Mouse (Mus musculus) midbrain, embryonic 11.5 days (tissue): Measurements from ENCODE around the gene Dpysl4. TPM values are rescaled to one million over a fixed set of nuclear protein-coding genes. Genes with fewer than 3 reads are reported as not detected.

Source experiments
- ATAC-seq: fragments of 200-750 bp; cut with Nextera tagmentation; 2 replicates; pipeline ENCODE4 v1.8.0; 2017; ENCODE audit warnings: moderate TSS enrichment, moderate library complexity; ENCODE audit not compliant: low FRiP score
- DNase-seq: peaks from one replicate; pipeline ENCODE4 v3.0.0; 2015; ENCODE audit warnings: low spot score; ENCODE audit errors: missing footprints
- H3K27ac ChIP-seq: fragments of 300-500 bp; sonication (generic); 2 replicates; pipeline ENCODE4 v1.5.1; 2014; ENCODE audit warnings: low read depth, low read length
- H3K27me3 ChIP-seq: fragments of 300-500 bp; sonication (generic); 2 replicates; pipeline ENCODE4 v1.6.1; 2014; ENCODE audit warnings: mild to moderate bottlenecking, low read length, moderate library complexity, mixed read lengths; ENCODE audit not compliant: control insufficient read depth, insufficient read depth
- H3K36me3 ChIP-seq: fragments of 300-500 bp; sonication (generic); 2 replicates; pipeline ENCODE4 v1.6.1; 2014; ENCODE audit warnings: mild to moderate bottlenecking, low read length, moderate library complexity, mixed read lengths; ENCODE audit not compliant: control insufficient read depth, insufficient read depth
- H3K4me1 ChIP-seq: fragments of 300-500 bp; sonication (generic); 2 replicates; pipeline ENCODE4 v1.6.1; 2014; ENCODE audit warnings: low read length; ENCODE audit not compliant: control insufficient read depth, insufficient read depth
- H3K4me2 ChIP-seq: fragments of 300-500 bp; sonication (generic); 2 replicates; pipeline ENCODE4 v1.6.1; 2014; ENCODE audit warnings: mild to moderate bottlenecking, moderate library complexity
- H3K4me3 ChIP-seq: fragments of 300-500 bp; sonication (generic); 2 replicates; pipeline ENCODE4 v1.5.1; 2014; ENCODE audit warnings: low read depth, low read length
- H3K9ac ChIP-seq: fragments of 300-500 bp; sonication (generic); 2 replicates; pipeline ENCODE4 v1.6.1; 2014; ENCODE audit warnings: low read length
- H3K9me3 ChIP-seq: fragments of 300-500 bp; sonication (generic); 2 replicates; pipeline ENCODE4 v1.6.1; 2016; ENCODE audit warnings: low read length; ENCODE audit not compliant: control insufficient read depth
- WGBS: fragments of 180-500 bp; shearing (Covaris S2); extraction: QIAGEN DNeasy Blood & Tissue Kit; methylation state at CpG from one replicate; pipeline ENCODE4 v1.1.7; 2014; 5-methylcytosine and 5-hydroxymethylcytosine counted together
- polyA plus RNA-seq: library from polyadenylated mRNA; unstranded; fragments of >200 nt; fragmentation: Nextera tagmentation; extraction: Ambion mirVana; gene quantifications from 2 replicates; pipeline ENCODE4 v1.2.1, GENCODE M21; 2014

The Dpysl4 gene
- polyA plus RNA-seq, 1 experiment from 2014 or later = 179 TPM

GRCm38 (mm10) chr7:139081158-139081557, 4.6 kb upstream of the Dpysl4 start:
- no peak for ATAC-seq
- Histone ChIP-seq H3K9me3 (no peaks in the 10 kb centered on the region), H3K4me2 (no peak overlapping the region), H3K9ac (no peak overlapping the region), H3K36me3 (no peaks in the 10 kb centered on the region), H3K4me3 (no peak overlapping the region), H3K27ac (no peak overlapping the region), H3K4me1 (peaks cover 8% of the 10 kb centered on the region; the same call in 1 of the 2 replicates), H3K27me3 (no peaks in the 10 kb centered on the region; the same call in 1 of the 2 replicates)
- no peak for DNase-seq
- 80% methylated on average over 5 of the region's 5 CpGs for WGBS

- DNase-seq = no peak
- 70% methylated on average over 8 of the region's 8 CpGs for WGBS
- Histone ChIP-seq H3K36me3 (no peaks in the 10 kb centered on the region), H3K4me3 (no peak overlapping the region), H3K27me3 (no peaks in the 10 kb centered on the region; the same call in 1 of the 2 replicates), H3K27ac (no peak overlapping the region), H3K9ac (no peak overlapping the region), H3K4me1 (peaks cover 6% of the 10 kb centered on the region), H3K9me3 (no peaks in the 10 kb centered on the region), H3K4me2 (no peak overlapping the region)
- no peak for ATAC-seq
Measured at GRCm38 (mm10) chr7:139082281-139082680, 3.5 kb upstream of the Dpysl4 start.

- Histone ChIP-seq H3K36me3 (no peaks in the 10 kb centered on the region), H3K9ac (no peak overlapping the region), H3K4me1 (peaks cover 11% of the 10 kb centered on the region), H3K27ac (no peak overlapping the region), H3K27me3 (no peaks in the 10 kb centered on the region; the same call in 1 of the 2 replicates), H3K9me3 (no peaks in the 10 kb centered on the region), H3K4me3 (no peak overlapping the region), H3K4me2 (no peak overlapping the region)
- DNase-seq (no peak), ATAC-seq (no peak)
- 69% methylated on average over 1 of the region's 1 CpGs for WGBS
Measured at GRCm38 (mm10) chr7:139084316-139084715, 1.5 kb upstream of the Dpysl4 start.

DNA sequence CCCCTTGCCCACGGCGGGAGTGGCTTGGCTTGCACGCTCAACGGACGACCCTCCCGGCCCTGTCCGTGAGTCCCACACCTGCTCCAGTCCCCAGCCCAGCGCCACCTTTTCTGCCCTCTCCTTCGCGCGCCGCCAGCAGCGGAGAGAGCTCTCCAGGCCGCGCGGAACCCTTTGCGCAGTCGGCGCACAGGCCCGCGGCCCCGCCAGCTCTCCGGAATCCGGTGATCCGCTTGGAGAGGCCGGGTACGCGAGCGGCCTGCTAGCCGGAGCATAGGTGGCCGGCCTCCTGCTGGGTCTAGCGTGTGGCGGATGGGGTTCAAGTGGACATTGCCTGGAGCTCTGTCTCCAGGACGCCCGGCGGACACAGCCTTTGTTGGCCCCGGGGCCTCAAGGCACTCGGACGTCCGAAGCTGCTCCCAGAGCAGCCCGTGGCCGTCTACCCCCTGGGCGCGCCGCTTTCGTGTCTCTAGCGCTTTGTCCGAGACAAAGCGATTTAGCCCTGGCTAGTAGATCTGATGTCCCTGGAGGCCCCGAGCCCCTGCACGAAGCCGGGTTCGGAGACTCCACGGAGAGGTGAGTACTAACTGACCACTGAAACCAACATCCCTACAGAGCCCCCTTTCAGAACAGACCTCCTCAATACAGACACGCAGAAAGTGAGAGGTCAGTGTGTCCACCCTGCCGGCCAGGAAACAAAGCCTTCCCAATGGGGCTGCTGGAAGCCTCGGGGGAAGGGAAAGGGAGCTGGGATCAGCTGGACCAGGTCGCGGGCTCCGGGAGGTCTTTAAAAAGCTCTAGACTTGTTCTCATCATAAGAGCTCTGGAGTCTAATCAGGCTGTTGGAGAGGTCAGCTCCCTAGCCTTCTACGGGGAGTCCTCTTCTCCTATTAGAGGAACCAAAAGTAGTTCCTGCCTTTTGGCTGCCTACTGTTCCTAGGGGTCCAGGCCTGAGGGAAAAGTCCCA, 676 bp downstream of the Dpysl4 start:
- H3K27me3 ChIP-seq = no peaks in the 10 kb centered on the region; the same call in 1 of the 2 replicates
- peak overlapping the region; percentile 85 for H3K4me3 ChIP-seq
- peak overlapping the region; percentile 97 for H3K9ac ChIP-seq
- DNase-seq = peak; percentile 95
- H3K36me3 ChIP-seq = peaks cover 7% of the 10 kb centered on the region
- peaks cover 11% of the 10 kb centered on the region for H3K4me1 ChIP-seq
- H3K4me2 ChIP-seq = peak overlapping the region; percentile 52
- no peaks in the 10 kb centered on the region for H3K9me3 ChIP-seq
- H3K27ac ChIP-seq = peak overlapping the region; percentile 62
- ATAC-seq = peak; percentile 78
- WGBS = 2% methylated on average over 58 of the region's 61 CpGs

DNA sequence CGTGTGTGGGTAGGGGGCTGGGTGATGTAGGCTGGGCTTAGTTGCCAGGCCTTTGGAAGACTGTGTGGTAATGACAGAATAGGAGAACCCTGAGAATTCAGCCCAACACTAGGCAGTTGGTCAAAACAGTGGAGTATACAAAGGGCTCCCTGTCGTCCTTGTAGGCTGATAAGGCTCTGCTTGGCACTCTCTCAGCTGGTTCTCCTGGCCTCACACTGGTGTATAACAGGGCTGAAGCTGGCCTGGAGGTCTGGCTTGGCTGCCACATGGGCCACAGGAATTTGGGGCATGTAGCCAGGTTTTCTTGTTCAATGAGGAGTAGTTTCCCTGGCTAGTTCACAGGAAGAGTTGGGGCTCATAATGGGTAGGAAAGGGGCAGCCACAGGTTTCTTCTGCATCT, 2.0 kb downstream of the Dpysl4 start:
- ATAC-seq (no peak), DNase-seq (no peak)
- Histone ChIP-seq H3K27me3 (no peaks in the 10 kb centered on the region; the same call in 1 of the 2 replicates), H3K27ac (no peak overlapping the region), H3K4me3 (peak overlapping the region; percentile 85; the same call in 1 of the 2 replicates), H3K36me3 (peaks cover 10% of the 10 kb centered on the region), H3K4me2 (peak overlapping the region; percentile 52), H3K9me3 (no peaks in the 10 kb centered on the region), H3K4me1 (peaks cover 11% of the 10 kb centered on the region), H3K9ac (no peak overlapping the region)
- WGBS = 79% methylated on average over 2 of the region's 2 CpGs

GRCm38 (mm10) chr7:139089892-139090874, 4.4 kb downstream of the Dpysl4 start:
- WGBS = 90% methylated on average over 12 of the region's 12 CpGs
- peaks cover 14% of the 10 kb centered on the region for H3K36me3 ChIP-seq
- H3K4me3 ChIP-seq = no peak overlapping the region
- H3K27ac ChIP-seq = no peak overlapping the region
- ATAC-seq (no peak), DNase-seq (no peak)
- no peaks in the 10 kb centered on the region for H3K9me3 ChIP-seq
- H3K4me1 ChIP-seq = peaks cover 11% of the 10 kb centered on the region
- H3K9ac ChIP-seq = no peak overlapping the region
- no peak overlapping the region for H3K4me2 ChIP-seq
- H3K27me3 ChIP-seq = no peaks in the 10 kb centered on the region; the same call in 1 of the 2 replicates

GRCm38 (mm10) chr7:139091681-139092080, 5.9 kb downstream of the Dpysl4 start:
- H3K4me3 ChIP-seq = no peak overlapping the region
- H3K27ac ChIP-seq = no peak overlapping the region
- WGBS = 92% methylated on average over 9 of the region's 9 CpGs
- H3K4me1 ChIP-seq = peaks cover 11% of the 10 kb centered on the region
- no peaks in the 10 kb centered on the region for H3K9me3 ChIP-seq
- ATAC-seq (no peak), DNase-seq (no peak)
- peaks cover 16% of the 10 kb centered on the region for H3K36me3 ChIP-seq
- no peak overlapping the region for H3K9ac ChIP-seq
- no peak overlapping the region for H3K4me2 ChIP-seq
- no peaks in the 10 kb centered on the region for H3K27me3 ChIP-seq

GRCm38 (mm10) chr7:139092676-139093075, 6.9 kb downstream of the Dpysl4 start:
- Histone ChIP-seq H3K4me3 (no peak overlapping the region), H3K27ac (no peak overlapping the region), H3K4me1 (peaks cover 6% of the 10 kb centered on the region), H3K36me3 (peaks cover 16% of the 10 kb centered on the region), H3K4me2 (no peak overlapping the region), H3K9me3 (no peaks in the 10 kb centered on the region), H3K27me3 (no peaks in the 10 kb centered on the region), H3K9ac (no peak overlapping the region)
- no peak for ATAC-seq
- DNase-seq = no peak
- WGBS = 93% methylated on average over 5 of the region's 5 CpGs
